Mouse (Mus musculus) stomach, postnatal 0 days (tissue): ENCODE results near the gene Tanc1.

ENCODE experiments used
- CTCF ChIP-seq: IDR thresholded peaks from 2 replicates; pipeline ENCODE4 v1.5.1; 2016; ENCODE audit warnings: antibody characterized with exemption, low read depth, mild to moderate bottlenecking, moderate library complexity
- EP300 ChIP-seq: optimal IDR thresholded peaks from 2 replicates; pipeline ENCODE3; 2016; ENCODE audit warnings: antibody characterized with exemption

GRCm38 (mm10) chr2:59681181-59681580, 69.3 kb downstream of the Tanc1 start:
- TF ChIP-seq CTCF (no peak), EP300 (no peak)
